Mouse (Mus musculus) urinary bladder, postnatal 4 days (tissue): ENCODE results near the gene Sdk1.

ENCODE experiments used
- DNase-seq, 2 experiments: peaks; one replicate each; pipeline ENCODE4 v3.0.0; 2021 to 2022; ENCODE audit warnings: low spot score in 2 of 2

The Sdk1 gene

DNA sequence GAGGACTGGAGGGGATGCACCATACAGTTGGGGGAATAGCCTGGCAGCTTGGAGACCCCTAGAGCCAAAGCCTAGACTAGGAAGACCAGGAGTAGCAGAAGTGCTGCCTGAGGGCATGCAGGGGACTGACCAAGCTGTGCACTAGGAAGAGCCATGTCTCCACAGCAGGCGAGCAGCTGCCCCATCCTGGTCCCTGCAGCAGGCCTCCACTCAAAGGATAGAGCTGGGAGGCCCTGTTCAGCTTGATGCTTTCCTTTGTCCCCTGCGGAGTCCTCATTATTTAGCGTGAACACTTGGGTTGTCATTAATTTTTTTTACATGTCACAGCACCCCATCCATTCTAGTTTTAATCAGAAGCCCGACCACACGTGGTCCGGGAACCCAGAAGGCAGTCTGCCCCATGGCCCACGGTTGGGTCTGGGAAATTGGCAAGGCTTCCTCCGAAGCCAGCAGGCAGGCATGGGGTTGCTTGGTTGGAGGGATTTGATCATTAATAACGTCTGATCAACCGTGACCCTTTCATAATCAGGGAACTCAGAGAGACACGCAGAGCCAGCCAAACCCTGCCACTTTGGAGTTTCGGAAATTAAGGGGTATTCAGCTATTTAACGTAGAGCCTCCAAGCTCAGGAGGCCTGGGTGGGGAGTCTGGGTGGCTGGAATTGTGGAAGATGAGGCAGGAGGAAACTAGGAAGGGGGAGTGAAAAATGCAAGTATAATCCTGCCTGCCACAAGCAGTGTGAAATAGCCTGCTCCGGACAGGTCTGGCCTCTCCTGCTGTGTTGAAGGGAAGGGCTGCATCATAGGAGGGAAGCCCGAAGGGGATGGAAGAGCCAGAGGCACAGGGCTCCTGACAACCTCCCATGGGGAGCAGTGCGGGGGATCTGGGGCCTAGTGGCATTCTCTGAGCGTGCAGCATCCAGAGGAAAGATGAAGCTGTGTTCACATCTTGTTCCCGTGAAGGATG is 872.2 kb downstream of the Sdk1 start:
- no peak for DNase-seq

DNA sequence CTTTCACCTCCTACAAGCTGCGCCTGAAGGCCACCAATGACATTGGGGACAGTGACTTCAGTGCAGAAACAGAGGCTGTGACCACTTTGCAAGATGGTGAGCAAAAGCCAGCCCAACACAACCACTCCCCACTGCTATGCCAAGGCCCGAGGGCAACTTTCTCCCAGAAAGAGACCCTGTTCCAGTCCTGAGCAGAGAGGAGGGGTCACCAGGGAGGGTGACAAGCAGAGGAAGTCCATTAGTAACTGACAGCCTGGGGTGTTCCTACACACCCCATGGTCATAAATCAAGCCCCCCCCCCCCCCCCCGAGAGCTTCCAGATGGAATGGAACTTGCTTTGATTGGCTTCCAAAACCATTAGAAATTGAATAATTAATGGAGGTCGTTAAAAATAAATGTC is 886.5 kb downstream of the Sdk1 start:
- no peak for DNase-seq

DNA sequence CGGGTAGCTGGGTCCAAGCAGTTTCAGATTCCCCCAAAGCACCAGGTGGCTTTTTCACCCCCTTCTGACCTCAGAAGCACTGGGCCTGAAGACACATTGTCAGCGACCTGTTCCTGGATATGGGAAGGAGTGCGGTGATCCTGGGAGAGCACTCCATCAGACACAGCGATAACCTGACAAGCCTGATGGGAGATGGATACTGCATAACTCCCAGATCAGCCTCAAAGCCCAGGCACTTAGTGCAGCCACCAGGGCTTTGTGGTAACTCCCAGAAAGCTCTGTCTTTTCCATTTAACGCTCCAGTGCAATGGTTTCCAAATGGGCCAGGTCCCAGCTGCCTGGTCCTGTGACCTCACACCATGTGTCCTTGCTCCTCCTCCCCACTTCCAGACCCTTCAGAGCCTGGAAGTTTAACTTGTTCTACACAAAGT is 886.9 kb downstream of the Sdk1 start:
- no peak for DNase-seq

DNA sequence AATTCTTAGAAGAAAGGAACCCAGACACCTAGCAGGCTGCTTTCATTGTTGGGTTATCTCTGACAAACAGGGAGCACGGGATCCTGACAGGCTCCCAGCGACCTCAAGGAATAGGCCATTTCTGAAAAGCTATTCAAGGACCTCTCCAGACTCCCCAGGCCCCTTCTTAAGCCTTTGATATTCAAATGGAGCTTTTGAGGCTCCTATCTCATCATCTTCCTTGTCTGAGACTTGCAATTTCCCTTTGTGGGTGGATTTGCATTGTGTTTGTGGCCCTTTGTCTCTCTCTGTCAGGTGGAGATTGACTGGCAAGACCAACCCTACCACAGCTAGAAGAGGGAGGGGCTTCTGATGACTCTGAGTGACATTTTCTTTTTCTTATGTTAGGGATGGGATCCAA is 888.7 kb downstream of the Sdk1 start:
- DNase-seq = no peak

DNA sequence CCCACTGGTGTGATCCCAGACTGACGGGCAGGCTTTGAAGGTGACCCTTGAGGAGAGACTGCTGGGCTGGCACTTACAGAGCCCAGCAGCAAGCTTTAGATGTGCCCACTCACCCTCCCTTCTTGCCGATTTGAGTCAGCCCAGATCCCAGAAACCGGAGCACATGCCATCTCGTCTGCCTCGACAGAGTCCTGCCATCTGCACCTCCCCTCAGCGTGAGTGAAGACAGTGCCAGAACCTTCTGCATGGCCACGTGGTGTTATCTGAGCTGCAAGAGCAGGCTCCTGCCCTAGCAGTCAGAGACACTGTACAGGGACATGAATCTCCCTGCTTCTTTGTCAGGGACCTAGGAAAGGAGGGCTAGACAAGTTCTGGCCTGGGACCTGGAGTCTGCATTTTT is 898.7 kb downstream of the Sdk1 start:
- no peak for DNase-seq

DNA sequence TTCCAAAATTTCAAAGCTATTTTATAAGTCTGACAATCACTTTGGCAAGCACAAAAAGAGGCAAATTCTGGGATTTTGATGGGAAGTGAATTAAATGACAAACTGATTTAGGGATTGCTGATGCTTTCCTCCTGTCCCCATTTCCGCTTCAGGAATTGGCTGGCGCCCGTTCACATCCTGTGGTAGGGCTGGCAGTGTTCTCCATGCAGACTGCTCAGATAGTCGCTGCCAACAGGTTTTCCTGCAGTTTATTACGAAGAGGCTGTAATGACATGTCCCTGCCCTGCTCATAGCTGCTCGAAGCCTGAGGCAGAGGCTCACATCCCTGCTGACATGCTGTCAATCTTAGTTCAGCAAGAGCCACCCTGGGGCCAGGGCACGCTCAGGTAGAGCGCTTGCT is 908.3 kb downstream of the Sdk1 start:
- no peak for DNase-seq

DNA sequence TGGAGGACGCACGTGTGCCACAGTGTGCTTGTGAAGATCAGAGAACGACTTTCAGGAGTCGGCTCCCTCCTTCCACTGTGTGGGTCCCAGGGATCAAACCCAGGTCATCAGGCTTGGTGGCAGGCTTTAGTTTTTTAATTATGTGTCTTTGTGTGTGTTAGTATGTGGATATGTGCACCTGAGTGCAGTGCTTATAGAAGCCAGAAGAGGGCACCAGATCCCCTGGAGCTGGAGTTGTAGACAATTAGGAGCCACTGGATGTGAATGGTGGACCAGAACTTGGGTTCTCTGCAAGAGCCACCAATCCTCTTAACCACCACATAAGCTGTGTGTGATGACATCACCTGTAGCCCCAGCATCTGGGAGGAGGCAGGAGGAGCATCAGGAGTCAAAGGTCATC is 909.5 kb downstream of the Sdk1 start:
- DNase-seq = no peak

DNA sequence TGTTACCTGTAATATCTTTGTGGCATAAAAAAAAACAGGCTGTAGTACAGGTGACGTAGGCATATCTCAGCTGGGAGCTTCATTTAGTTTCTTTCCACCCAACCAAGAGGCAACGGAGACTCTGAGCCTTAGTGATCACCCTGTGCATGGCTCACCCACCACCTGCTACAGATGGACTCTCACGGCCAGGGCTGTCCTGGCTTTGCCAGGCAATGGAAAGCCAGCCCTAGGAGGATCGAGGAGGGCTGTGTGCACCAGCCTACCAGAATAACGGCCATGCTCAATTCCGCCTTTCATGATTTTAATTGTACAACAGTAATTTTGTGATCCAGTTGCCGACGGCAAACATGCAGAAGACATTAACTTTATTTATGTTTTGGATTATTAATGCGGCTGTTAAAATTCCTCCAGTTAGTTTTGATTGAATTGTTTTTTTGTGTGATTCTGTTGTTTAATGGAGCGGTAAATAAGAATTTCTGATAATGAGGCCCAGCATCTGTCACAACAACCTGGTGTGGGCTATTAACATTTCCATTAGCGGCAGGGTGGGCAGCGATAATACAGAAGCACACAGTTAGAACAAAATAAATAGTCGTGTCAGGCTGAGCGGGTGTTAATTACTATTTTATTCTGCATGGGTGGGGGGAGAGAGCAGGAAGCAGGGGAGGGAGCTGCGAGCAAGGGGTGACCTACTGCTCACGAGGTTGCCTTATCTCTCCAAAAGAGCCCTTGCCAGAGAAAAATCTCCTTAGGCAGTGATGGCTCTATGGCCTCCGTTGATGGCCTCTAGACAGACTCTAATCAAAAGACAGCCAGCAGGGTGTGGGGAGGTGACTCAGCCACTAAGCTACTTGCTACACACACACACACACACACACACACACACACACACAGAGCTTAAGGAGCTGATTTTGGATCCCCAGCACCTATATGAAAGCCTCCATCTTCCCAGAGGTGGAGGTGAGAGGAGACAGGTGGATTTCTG is 915.9 kb downstream of the Sdk1 start:
- no peak for DNase-seq

DNA sequence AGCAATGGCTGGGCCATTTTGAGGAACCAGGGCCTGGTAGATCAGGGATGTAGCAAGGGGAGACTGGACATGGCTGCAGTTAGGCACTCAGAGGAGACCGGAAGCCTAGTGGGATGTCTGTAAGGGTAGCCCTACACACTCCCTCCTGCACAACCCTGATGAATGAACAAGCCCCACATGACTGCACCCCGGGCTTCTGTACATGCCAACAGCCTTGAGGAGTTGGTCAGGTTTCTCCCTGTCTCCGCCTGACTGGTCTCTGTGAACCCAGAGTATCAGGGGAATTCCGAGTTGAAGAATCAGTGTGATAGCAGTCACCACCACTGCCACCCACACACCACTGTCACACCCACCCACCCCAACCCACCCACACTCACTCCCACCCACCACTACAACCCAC is 922.2 kb downstream of the Sdk1 start:
- DNase-seq = no peak

DNA sequence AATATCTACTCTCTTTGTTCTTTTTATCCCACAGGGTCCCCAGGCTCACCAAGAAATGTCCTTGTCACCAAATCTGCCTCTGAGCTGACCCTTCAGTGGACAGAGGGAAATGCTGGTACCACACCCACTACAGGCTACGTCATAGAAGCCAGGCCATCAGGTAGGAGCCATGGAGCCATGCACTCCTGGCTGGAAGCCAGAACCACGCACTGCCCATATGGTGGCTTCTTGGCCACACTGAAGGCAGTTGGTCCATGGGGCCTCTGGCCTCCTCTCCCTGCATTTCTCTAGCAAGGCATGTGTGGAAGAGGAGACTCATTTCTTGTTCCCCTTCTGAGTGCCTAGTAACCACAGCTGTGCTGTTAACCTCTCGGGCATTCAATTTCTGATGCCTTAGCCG is 932.3 kb downstream of the Sdk1 start:
- DNase-seq = no peak

DNA sequence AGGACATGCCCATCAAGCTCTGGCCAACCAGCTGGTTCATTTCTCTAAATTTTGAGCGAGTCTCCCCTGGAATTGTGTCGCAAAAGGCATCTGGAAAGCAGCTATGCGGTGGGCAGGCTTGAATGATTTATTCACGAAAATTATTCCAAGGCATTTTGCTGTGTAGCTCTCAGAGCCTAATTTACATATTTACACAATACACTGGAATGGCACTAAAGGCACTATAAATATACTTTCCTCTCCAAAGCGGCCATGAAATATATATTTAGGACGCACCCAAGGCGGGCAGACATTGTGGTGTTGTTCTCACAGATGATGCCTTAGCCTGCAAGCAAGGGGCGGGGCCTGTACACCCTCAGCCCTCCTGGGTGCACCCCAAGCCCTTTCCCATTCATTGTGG is 936.9 kb downstream of the Sdk1 start:
- no peak for DNase-seq

DNA sequence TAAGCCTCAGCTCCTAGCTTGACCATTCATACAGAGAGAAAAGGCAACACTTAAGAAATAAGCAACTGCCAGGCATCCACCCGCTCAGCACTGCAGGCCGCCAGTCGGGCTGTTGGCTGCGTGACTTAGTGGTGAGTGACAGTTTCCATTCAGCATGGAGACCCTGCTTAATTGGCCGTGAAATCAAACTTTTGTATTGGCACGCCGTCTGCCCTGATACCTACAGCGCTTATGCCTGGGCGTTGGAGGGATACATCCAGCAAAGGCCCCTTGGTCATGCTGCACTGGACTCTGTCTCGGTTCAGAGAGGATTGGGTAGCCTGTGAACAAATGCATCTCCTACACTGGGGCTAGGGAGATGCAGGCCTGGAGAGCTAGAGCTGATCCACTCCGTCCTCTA is 938.0 kb downstream of the Sdk1 start:
- DNase-seq = no peak

DNA sequence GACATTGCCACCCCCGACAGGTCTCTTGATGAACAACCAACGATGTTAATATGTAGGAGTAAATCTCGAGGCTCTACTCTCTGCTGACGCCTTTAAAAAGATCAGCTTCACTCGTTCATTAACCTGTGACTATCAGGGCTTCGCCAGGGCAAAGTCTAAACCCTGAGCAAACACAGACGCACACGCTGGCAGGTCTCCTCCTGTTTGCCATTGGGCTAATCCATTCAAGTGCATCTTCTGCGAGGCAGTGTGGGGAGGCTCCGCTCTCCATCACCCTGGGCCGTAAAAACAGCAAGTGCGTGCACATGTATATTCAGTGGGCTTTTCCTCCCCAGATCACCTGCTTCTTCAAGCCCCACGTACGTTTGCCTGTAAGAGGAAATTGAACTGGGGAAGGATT is 940.6 kb downstream of the Sdk1 start:
- no peak for DNase-seq

DNA sequence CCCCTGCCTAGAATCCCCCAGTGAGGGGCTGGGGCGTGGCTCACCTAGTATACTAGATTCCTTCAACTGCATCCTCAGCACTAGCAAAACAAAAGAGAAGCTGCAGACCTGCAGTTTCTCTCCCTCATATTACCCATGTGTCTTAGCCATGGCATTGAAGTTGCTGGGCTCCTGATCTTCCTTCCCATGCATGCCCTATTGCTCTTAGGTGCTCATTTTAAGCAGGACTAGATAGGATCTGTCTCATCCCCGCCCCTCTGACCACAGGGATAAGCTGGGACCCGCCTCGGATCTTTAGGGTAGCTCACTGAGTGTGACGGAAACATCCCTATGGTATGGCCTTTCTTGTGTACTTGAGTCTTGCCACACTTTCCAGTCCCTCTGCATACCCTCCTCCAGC is 947.5 kb downstream of the Sdk1 start:
- no peak for DNase-seq

DNA sequence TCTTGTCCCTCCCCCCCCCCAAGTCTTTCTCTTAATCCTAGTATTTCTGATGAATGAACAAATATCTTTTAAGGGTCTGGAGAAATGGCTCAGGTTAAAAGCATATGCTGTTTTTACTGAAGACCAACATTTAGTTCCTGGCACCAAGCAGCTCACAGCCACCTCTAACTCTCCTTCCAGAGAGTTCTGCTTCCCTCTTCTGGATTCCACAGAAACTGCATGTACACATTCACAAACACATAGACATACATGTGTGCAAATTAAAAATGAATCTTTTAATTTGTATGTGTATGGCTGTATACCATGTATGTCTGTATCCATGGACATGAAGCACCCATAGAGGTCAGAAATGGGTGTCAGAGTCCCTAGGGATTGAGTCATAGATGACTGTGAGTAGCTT is 968.6 kb downstream of the Sdk1 start:
- DNase-seq = no peak

DNA sequence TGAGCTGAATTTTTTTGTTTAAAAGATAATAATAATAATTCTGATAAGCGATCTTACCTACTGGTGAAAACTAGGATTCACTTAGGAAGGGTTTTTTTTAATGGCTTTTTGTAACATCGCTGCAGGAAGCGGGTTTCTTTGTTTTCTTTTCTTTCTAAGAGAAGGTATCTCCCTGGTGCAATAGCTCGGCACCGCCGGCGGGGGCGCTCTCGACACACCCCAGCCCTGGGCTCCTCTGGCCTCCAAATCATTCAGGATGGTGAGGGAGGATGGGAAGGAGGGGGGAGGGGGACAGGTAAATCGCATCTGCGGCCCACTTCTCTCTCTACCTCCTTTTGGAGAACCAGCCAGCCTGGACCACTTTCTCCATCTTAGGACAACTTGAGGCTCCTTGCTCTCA is 971.0 kb downstream of the Sdk1 start:
- no peak for DNase-seq

DNA sequence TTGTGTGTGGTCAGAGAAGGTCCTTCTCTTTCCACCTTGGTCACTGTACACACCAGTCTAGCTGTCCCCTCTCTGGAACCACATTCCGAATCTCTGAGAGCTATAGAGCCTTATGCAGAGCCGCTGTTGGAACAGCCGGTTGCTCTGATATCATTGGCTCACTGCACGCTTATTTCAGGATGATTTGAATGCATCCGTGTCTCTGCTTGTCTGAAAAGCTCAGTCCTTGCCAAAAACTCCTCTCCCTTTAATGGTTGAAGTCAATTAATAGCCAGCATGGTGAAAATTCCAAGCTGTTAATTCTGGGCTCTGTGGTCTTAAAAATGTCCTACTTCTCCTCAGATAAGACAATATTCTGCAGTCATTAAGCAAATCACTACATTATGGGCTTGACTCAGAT is 974.7 kb downstream of the Sdk1 start:
- no peak for DNase-seq

DNA sequence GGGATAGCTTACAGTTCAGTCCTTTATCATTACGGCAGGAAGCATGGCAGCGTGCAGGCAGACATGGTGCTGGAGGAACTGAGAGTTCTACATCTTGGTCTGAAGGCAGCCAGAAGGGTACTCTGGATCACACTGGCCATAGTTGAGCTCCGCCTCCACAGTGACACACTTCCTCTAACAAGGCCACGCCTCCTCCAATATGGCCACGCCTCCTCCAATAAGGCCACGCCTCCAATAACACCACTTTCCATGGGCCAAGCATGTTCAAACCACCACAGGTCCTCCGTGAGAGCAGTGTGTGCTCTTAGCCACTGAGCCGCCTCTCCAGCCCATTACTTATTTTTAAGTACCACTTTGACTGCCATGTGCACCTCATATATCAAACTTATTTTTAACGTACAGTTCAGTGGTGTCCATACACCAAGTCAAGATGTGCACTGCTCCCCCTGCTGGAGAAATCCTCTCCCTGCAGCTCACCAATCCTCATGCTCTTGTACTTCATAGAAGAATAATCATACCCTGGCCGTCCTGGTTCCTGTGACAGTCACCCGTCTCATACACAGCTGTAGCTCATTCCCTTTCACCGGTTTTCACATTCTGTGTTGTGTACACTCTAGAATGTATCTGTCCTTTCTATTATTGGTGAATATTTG is 979.7 kb downstream of the Sdk1 start:
- no peak for DNase-seq

DNA sequence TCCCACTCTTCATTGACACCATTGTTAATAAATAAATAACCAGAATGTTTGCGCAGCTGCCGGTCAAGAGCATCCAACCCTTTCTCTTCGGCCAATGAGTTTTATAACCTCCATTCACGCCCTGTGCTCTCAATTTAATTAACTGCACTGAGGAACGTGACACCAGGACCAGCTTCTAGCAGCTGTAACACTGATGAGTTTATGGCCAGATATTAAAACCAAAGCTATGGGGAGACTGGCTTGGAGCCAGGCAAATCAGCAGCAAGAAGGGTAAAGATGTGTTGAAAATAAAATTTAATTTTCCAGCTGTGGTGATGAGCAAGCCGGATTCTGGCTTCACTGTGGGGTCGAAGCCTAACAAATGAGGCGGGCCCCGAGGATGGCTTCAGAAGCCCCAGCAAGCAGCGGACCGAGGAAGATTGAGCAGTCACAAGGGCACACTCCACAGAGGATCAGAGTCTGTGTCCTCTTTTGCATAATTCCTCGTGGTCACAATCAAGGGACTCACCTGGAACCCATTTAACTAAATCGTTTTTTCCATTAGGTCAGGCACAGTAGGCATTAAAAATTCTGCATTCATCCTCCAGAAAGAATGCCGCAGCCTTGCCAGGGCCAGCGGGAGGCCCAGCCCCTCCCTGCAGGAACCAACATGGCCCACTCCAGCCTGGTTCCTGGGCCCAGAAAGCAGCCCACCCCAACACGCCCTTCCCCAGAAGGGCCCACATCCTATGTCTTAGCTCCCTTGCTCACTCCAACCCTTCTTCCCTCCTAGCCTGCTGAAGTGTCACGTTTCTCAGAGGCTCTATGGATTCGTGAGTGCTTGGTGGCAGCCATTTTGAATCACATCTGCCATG is 987.9 kb downstream of the Sdk1 start:
- no peak for DNase-seq

DNA sequence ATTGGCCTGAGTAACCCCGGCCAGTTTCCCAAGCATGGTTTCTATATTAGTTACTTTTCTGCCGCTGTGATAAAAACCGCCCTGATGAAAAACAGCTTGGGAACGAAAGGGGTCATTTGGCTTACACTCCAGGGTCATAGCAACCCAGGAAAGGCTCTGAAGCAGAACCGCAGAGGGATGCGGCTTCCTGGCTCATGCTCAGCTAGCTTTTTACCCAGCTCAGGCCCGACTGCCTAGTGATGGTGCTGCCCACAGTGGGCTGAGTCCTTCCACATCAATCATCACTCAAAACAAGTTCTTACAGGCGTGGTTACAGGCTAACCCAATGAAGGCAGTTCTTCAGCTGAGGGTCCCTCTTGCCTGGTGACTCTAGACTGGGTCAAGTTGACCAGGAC is 988.5 kb downstream of the Sdk1 start:
- DNase-seq = no peak

DNA sequence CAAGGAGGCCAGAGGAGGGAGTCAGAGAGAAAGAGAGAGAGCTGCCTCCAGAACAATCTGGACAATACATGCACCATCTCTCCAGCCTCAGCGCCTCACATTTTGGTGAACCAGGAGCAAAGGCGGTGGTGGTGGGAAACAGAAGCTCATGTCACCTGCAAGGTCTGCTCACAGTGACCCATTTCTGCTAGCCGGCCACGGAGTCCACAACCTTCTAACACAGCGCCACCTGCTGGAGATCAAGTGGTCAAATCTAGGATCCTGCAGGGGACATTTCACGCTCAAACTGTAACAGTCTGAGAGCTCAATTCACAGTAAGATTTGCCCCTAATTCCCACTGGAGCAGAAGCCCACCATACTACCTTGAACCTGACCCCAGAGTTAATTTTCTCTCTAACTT is 999.0 kb downstream of the Sdk1 start:
- DNase-seq = peak in 1 of 2 experiments; percentile 61
